24 mouse cellular contexts compared by ENCODE assay signal in the genomic region with DNA sequence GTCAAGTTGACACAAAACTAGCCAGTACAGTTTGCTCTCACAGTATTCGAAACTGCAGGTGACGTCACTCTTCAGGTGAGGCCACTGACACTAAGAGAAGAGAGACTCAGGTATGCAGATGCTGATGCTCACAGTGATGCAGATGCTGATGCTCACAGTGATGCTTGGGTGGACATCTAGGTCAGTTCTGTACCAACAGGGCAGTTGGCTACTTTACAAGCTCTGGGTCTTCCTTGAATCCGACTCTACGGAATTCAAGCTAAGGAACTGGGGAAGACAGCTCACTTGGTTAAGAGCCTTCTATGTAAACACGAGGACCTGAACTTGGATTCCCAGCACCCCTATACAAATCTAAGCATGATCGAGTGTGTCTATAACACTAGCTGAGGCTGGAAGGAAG.
"Had no signal": no experiment of that assay in that cellular context is flagged by ENCODE, and none has a peak within 500 bp of the region (broad histone marks: within the 10 kb centered on the region; RNA-seq: fewer than 3 reads in every experiment).

No protein-coding gene starts in this region.

- H3K9ac ChIP-seq: heart, embryonic 13.5 days; heart, embryonic 15.5 days; hindbrain, embryonic 13.5 days; hindbrain, embryonic 15.5 days; limb, embryonic 12.5 days; liver, embryonic 13.5 days; liver, embryonic 15.5 days; liver, postnatal 0 days had no signal

- H3K27me3 ChIP-seq: heart, embryonic 13.5 days; heart, embryonic 15.5 days; hindbrain, embryonic 13.5 days; hindbrain, embryonic 15.5 days; liver, embryonic 13.5 days; liver, embryonic 15.5 days had no signal

- ATAC-seq: forebrain, embryonic 16.5 days; hindbrain, postnatal 0 days; intestine, embryonic 16.5 days; liver, postnatal 0 days had no signal

- DNase-seq: gastrocnemius, postnatal 14 days; gastrocnemius, postnatal 36 days; heart, adult 11 months; heart, adult 2 months; heart, postnatal 14 days; heart, postnatal 36 days; liver; liver, embryonic 13.5 days; liver, postnatal 0 days had no signal

- H3K27ac ChIP-seq: heart, adult 2 months; heart, embryonic 13.5 days; heart, embryonic 15.5 days; hindbrain, embryonic 13.5 days; hindbrain, embryonic 15.5 days; hindbrain, postnatal 0 days; kidney, postnatal 0 days; layer of hippocampus, adult 2 months; left cerebral cortex, adult 2 months; limb, embryonic 10.5 days; limb, embryonic 12.5 days; liver, embryonic 13.5 days; liver, embryonic 15.5 days had no signal

- H3K4me3 ChIP-seq: heart, adult 2 months; heart, embryonic 13.5 days; heart, embryonic 15.5 days; hindbrain, embryonic 13.5 days; hindbrain, embryonic 15.5 days; layer of hippocampus, adult 2 months; left cerebral cortex, adult 2 months; limb, embryonic 10.5 days; limb, embryonic 12.5 days; liver, embryonic 13.5 days; liver, embryonic 15.5 days had no signal

- H3K36me3 ChIP-seq: heart, embryonic 13.5 days; heart, embryonic 15.5 days; hindbrain, embryonic 13.5 days; hindbrain, embryonic 15.5 days; limb, embryonic 10.5 days; limb, embryonic 12.5 days; liver, embryonic 13.5 days; liver, embryonic 15.5 days had no signal

- H3K9me3 ChIP-seq: heart, embryonic 13.5 days; heart, embryonic 15.5 days; hindbrain, embryonic 13.5 days; hindbrain, embryonic 15.5 days; limb, embryonic 10.5 days; liver, embryonic 13.5 days; liver, embryonic 15.5 days had no signal

- H3K4me1 ChIP-seq: heart, embryonic 13.5 days; heart, embryonic 15.5 days; hindbrain, embryonic 13.5 days; hindbrain, embryonic 15.5 days; liver, embryonic 13.5 days; liver, embryonic 15.5 days had no signal

- H3K4me2 ChIP-seq: heart, embryonic 11.5 days; heart, embryonic 13.5 days; heart, embryonic 15.5 days; hindbrain, embryonic 13.5 days; hindbrain, embryonic 15.5 days; limb, embryonic 12.5 days; liver, embryonic 11.5 days; liver, embryonic 13.5 days; liver, embryonic 15.5 days had no signal
